Mouse (Mus musculus): Measurements from ENCODE around the gene Ttc39a. TPM values are rescaled to one million over a fixed set of nuclear protein-coding genes. Genes with fewer than 3 reads are reported as not detected.

The Ttc39a gene
- polyA plus RNA-seq, 1 experiment, result 183 TPM

DNA sequence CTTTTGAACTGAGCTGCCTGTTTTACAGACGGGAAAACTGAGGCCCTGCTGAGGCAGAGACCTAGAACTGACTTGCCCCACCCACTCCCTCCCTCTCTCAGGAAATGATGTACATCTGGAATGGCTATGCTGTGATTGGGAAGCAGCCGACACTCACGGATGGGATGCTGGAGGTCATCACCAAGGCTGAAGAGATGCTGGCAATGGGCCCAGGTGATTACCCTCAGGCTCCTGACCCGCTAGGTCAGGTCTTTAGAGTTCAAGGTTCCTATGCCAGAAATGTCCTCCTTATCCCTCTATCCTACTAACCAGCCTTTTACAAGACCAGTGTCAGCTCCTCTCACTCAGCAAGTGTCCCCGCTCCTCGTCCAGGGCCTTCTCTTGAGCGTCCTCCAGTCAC is 35.7 kb downstream of the Ttc39a start:
- H3K27ac ChIP-seq (ENCODE audit: control insufficient read depth, insufficient read depth, low read depth, low read length), result no peak overlapping the region
- H3K4me3 ChIP-seq (ENCODE audit: control insufficient read depth, low read depth, low read length), result no peak overlapping the region
- no peaks in the 10 kb centered on the region for H3K36me3 ChIP-seq (ENCODE audit: control insufficient read depth, insufficient read depth, low read length)
- no peaks in the 10 kb centered on the region for H3K27me3 ChIP-seq (ENCODE audit: control insufficient read depth, insufficient read depth, low read length)
- H3K4me1 ChIP-seq (ENCODE audit: control insufficient read depth, insufficient read depth, low read length), result no peaks in the 10 kb centered on the region; the same call in 1 of the 2 replicates
- TF ChIP-seq POLR2A (IDR thresholded peaks at IDR 0.05; ENCODE audit: control insufficient read depth, low read depth, low read length) (no peak), CTCF (IDR thresholded peaks at IDR 0.05; ENCODE audit: control insufficient read depth, insufficient read depth, insufficient replicate concordance, low read depth, low read length) (no peak)

DNA sequence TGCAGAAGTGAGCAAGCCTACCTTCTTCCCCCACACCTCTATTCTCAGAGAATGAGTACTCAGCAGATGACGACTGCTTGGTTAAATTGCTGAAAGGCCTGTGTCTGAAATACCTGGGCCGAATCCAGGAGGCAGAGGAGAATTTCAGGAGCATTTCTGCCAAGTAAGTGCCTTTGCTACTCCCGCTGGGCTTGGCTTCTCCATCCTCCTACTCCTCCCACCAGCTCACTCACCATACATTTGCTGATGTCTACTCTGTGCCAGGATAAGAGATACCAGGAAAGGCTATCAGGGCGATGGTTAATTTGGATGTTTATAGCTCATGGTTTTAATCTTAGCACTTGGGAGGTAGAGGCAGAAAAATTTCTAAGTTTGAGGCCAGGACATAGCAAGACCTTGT is 36.2 kb downstream of the Ttc39a start:
- H3K4me3 ChIP-seq (ENCODE audit: control insufficient read depth, low read depth, low read length), result no peak overlapping the region
- no peaks in the 10 kb centered on the region for H3K36me3 ChIP-seq (ENCODE audit: control insufficient read depth, insufficient read depth, low read length)
- TF ChIP-seq POLR2A (IDR thresholded peaks at IDR 0.05; ENCODE audit: control insufficient read depth, low read depth, low read length), result no peak
- no peak for TF ChIP-seq CTCF (IDR thresholded peaks at IDR 0.05; ENCODE audit: control insufficient read depth, insufficient read depth, insufficient replicate concordance, low read depth, low read length)
- H3K27me3 ChIP-seq (ENCODE audit: control insufficient read depth, insufficient read depth, low read length), result no peaks in the 10 kb centered on the region
- H3K4me1 ChIP-seq (ENCODE audit: control insufficient read depth, insufficient read depth, low read length), result no peaks in the 10 kb centered on the region; the same call in 1 of the 2 replicates
- no peak overlapping the region for H3K27ac ChIP-seq (ENCODE audit: control insufficient read depth, insufficient read depth, low read depth, low read length)

DNA sequence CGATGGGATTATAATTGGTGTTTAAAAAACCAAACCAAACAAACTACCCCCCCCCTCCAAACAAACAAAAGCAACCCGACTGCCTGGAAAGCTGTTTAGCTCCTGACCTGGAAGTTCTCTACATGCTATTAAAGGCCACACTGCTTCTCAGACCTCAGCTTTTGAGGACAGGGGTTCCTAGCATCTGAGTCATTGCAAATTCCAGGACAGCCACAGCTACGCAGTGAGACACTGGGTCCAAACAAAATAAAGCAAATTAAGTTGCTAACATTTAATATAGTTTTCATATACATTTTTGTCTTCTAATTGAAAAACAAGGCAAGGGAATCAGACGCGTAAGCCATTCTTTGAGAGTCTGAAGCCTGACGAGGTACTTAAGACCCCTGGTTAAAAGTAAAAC is 38.0 kb downstream of the Ttc39a start:
- H3K4me1 ChIP-seq (ENCODE audit: control insufficient read depth, insufficient read depth, low read length), result no peaks in the 10 kb centered on the region
- TF ChIP-seq CTCF (IDR thresholded peaks at IDR 0.05; ENCODE audit: control insufficient read depth, insufficient read depth, insufficient replicate concordance, low read depth, low read length), result no peak
- TF ChIP-seq POLR2A (IDR thresholded peaks at IDR 0.05; ENCODE audit: control insufficient read depth, low read depth, low read length), result no peak
- no peaks in the 10 kb centered on the region for H3K27me3 ChIP-seq (ENCODE audit: control insufficient read depth, insufficient read depth, low read length)
- H3K27ac ChIP-seq (ENCODE audit: control insufficient read depth, insufficient read depth, low read depth, low read length), result no peak overlapping the region
- no peaks in the 10 kb centered on the region for H3K36me3 ChIP-seq (ENCODE audit: control insufficient read depth, insufficient read depth, low read length)
- no peak overlapping the region for H3K4me3 ChIP-seq (ENCODE audit: control insufficient read depth, low read depth, low read length)

DNA sequence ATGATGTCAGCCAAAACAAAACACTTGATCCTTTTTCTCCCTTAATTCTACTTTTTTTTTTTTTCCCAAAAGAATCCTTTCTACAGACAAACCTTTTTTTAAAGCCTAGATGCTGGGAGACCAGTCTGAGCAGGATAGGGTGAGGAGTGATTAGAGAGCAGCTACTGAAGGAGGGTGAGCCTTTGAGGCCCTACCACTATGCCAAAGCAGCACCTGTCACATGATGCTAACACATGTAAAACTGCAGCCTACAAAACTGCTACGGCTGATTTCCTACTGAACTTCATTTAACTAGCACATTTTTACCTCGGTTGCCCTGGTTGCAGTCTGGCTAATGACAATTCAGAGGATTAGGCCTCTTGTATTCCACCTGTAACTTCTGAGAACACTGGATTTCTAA is 38.5 kb downstream of the Ttc39a start:
- Histone ChIP-seq H3K36me3 (ENCODE audit: control insufficient read depth, insufficient read depth, low read length) (no peaks in the 10 kb centered on the region), H3K27me3 (ENCODE audit: control insufficient read depth, insufficient read depth, low read length) (no peaks in the 10 kb centered on the region), H3K4me1 (ENCODE audit: control insufficient read depth, insufficient read depth, low read length) (no peaks in the 10 kb centered on the region), H3K27ac (ENCODE audit: control insufficient read depth, insufficient read depth, low read depth, low read length) (no peak overlapping the region), H3K4me3 (ENCODE audit: control insufficient read depth, low read depth, low read length) (no peak overlapping the region)
- TF ChIP-seq CTCF (IDR thresholded peaks at IDR 0.05; ENCODE audit: control insufficient read depth, insufficient read depth, insufficient replicate concordance, low read depth, low read length) (no peak), POLR2A (IDR thresholded peaks at IDR 0.05; ENCODE audit: control insufficient read depth, low read depth, low read length) (no peak)

DNA sequence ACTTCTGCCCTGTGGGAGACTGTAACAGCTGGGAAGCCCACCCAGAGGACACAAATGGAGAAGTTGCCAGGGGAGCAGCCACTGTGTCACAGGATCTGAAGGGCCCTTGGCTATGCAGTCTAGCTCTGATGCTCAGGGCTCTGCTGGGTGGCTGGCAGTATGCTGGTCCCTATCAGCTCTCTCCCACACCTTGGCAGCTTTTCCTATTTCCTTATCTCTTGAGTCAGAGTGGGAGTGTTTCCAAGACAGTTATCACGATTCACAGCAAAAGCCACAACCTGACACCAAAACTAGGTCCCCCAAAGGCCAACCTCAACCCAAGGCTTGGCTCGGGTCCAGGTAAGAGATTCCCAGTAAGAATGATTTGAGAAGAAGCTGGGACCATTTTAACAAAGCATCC is 39.0 kb downstream of the Ttc39a start:
- Histone ChIP-seq H3K36me3 (ENCODE audit: control insufficient read depth, insufficient read depth, low read length) (no peaks in the 10 kb centered on the region), H3K4me1 (ENCODE audit: control insufficient read depth, insufficient read depth, low read length) (no peaks in the 10 kb centered on the region), H3K27ac (ENCODE audit: control insufficient read depth, insufficient read depth, low read depth, low read length) (no peak overlapping the region), H3K27me3 (ENCODE audit: control insufficient read depth, insufficient read depth, low read length) (no peaks in the 10 kb centered on the region), H3K4me3 (ENCODE audit: control insufficient read depth, low read depth, low read length) (no peak overlapping the region)
- no peak for TF ChIP-seq POLR2A (IDR thresholded peaks at IDR 0.05; ENCODE audit: control insufficient read depth, low read depth, low read length)
- no peak for TF ChIP-seq CTCF (IDR thresholded peaks at IDR 0.05; ENCODE audit: control insufficient read depth, insufficient read depth, insufficient replicate concordance, low read depth, low read length)

DNA sequence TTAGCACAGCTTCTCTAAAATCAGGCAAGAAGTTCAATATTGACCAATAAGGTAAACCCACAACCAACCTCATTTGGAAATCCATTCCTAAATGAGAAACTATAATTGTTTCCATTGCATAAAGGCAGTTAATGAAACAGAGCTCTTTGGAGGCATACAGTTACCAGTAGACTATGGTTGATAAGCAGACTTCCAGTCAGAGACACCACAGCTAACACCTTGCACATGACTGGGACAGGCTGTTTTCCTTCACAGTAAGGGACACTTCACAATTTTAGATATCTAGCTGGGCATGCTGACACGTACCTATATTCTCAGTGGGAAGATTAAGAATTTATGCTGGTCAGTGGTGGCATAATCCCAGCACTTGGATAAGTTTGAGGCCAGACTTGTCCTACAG is 39.5 kb downstream of the Ttc39a start:
- no peaks in the 10 kb centered on the region for H3K27me3 ChIP-seq (ENCODE audit: control insufficient read depth, insufficient read depth, low read length)
- TF ChIP-seq CTCF (IDR thresholded peaks at IDR 0.05; ENCODE audit: control insufficient read depth, insufficient read depth, insufficient replicate concordance, low read depth, low read length) (no peak), POLR2A (IDR thresholded peaks at IDR 0.05; ENCODE audit: control insufficient read depth, low read depth, low read length) (no peak)
- H3K4me3 ChIP-seq (ENCODE audit: control insufficient read depth, low read depth, low read length), result no peak overlapping the region
- no peaks in the 10 kb centered on the region for H3K4me1 ChIP-seq (ENCODE audit: control insufficient read depth, insufficient read depth, low read length)
- H3K36me3 ChIP-seq (ENCODE audit: control insufficient read depth, insufficient read depth, low read length), result no peaks in the 10 kb centered on the region
- no peak overlapping the region for H3K27ac ChIP-seq (ENCODE audit: control insufficient read depth, insufficient read depth, low read depth, low read length)

DNA sequence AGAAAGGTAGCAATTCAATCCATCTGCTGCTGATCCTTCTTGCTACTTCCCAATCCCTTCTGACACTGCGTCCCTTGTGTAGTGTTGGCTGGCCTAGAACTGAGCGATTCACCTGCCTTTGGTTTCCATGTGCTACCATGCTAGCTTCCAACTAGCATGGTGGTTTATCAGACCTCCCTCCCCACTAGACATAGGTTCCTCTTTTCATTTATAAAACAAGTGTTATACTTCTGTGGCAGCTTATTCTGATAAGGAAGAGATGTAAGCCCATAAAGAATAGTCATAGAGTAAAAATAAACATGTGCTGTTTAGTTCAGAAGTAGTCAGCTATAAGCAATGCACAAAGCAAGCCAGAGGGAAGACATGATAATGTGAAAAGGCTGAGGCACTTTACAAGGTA is 42.1 kb downstream of the Ttc39a start:
- TF ChIP-seq POLR2A (IDR thresholded peaks at IDR 0.05; ENCODE audit: control insufficient read depth, low read depth, low read length) (no peak), CTCF (IDR thresholded peaks at IDR 0.05; ENCODE audit: control insufficient read depth, insufficient read depth, insufficient replicate concordance, low read depth, low read length) (no peak)
- H3K4me1 ChIP-seq (ENCODE audit: control insufficient read depth, insufficient read depth, low read length), result no peaks in the 10 kb centered on the region
- no peak overlapping the region for H3K27ac ChIP-seq (ENCODE audit: control insufficient read depth, insufficient read depth, low read depth, low read length)
- H3K27me3 ChIP-seq (ENCODE audit: control insufficient read depth, insufficient read depth, low read length), result no peaks in the 10 kb centered on the region
- no peaks in the 10 kb centered on the region for H3K36me3 ChIP-seq (ENCODE audit: control insufficient read depth, insufficient read depth, low read length)
- H3K4me3 ChIP-seq (ENCODE audit: control insufficient read depth, low read depth, low read length), result no peak overlapping the region

DNA sequence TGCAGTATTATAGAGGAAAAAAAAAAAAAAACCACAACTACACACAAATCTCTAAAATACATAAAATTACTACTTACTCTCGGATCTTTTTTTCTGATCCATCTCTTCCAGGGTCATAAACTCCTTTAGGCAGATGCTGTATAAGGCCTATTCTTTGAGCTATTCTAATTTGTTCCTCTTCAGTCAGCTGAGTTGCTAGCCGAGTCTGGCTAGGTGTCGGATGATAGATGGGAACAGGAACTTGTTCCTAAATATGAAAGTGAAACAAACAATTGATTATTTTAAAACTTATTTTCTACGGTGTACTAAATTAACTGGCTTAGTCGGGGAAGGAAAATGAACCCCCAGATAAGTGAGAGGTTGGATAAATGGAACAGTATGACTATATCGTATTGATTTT is 50.4 kb downstream of the Ttc39a start:
- Histone ChIP-seq H3K4me1 (ENCODE audit: control insufficient read depth, insufficient read depth, low read length) (no peaks in the 10 kb centered on the region), H3K27me3 (ENCODE audit: control insufficient read depth, insufficient read depth, low read length) (no peaks in the 10 kb centered on the region), H3K4me3 (ENCODE audit: control insufficient read depth, low read depth, low read length) (no peak overlapping the region), H3K27ac (ENCODE audit: control insufficient read depth, insufficient read depth, low read depth, low read length) (no peak overlapping the region), H3K36me3 (ENCODE audit: control insufficient read depth, insufficient read depth, low read length) (no peaks in the 10 kb centered on the region; the same call in 1 of the 2 replicates)
- no peak for TF ChIP-seq POLR2A (IDR thresholded peaks at IDR 0.05; ENCODE audit: control insufficient read depth, low read depth, low read length)
- TF ChIP-seq CTCF (IDR thresholded peaks at IDR 0.05; ENCODE audit: control insufficient read depth, insufficient read depth, insufficient replicate concordance, low read depth, low read length), result no peak

Measured in testis, adult 2 months (tissue).